Mouse (Mus musculus) common myeloid progenitor, adult 5-6 weeks (primary cell): Measurements from ENCODE around the gene Tex19.2. TPM values are rescaled to one million over a fixed set of nuclear protein-coding genes. Genes with fewer than 3 reads are reported as not detected.
A peak's percentile ranks its signal among the peaks of the same experiment; 100 is the strongest.
"Not testable (repeated sequence)": the region's sequence is repeated elsewhere in the genome, so short reads cannot be mapped to it uniquely, and the experiment has no call there.

Experiments used
- ATAC-seq: replicated peaks from 2 replicates; pipeline ENCODE4 v1.8.0; 2016; ENCODE audit warnings: low read depth, mild to moderate bottlenecking, moderate TSS enrichment, inconsistent platforms; ENCODE audit not compliant: poor library complexity, severe bottlenecking
- total RNA-seq: library from RNA; stranded (forward); fragments of 200-1000, 187-1606 nt; gene quantifications from 2 replicates; pipeline ENCODE4 v1.2.3, GENCODE M21; 2017

Gene Tex19.2
- total RNA-seq, 1 experiment from 2014 or later: not detected

- ATAC-seq: no peak
Observed at GRCm38 (mm10) chr11:121112091-121112775, 6.2 kb downstream of the Tex19.2 start.

GRCm38 (mm10) chr11:121111601-121112000 is 6.9 kb downstream of the Tex19.2 start:
- no peak for ATAC-seq

GRCm38 (mm10) chr11:121111051-121111450 is 7.4 kb downstream of the Tex19.2 start:
- ATAC-seq: no peak

GRCm38 (mm10) chr11:121109986-121110385 is 8.5 kb downstream of the Tex19.2 start:
- ATAC-seq: peak; percentile 50; the same call in 1 of the 2 replicates

- no peak for ATAC-seq
Observed at GRCm38 (mm10) chr11:121108061-121108460, 10.4 kb downstream of the Tex19.2 start.

- ATAC-seq: not testable (repeated sequence)
Observed at GRCm38 (mm10) chr11:121107242-121107641, 11.2 kb downstream of the Tex19.2 start.

- 0 out of 2 replicates have a peak, but pooled peaks have one; percentile 18 for ATAC-seq
Observed at GRCm38 (mm10) chr11:121101124-121101805, 17.2 kb downstream of the Tex19.2 start.

- ATAC-seq: no peak
Observed at GRCm38 (mm10) chr11:121100692-121101091, 17.8 kb downstream of the Tex19.2 start.

- ATAC-seq: no peak
Observed at GRCm38 (mm10) chr11:121099762-121100161, 18.7 kb downstream of the Tex19.2 start.

- ATAC-seq: no peak
Observed at GRCm38 (mm10) chr11:121092606-121093585, 25.6 kb downstream of the Tex19.2 start.

- peak; percentile 50; the same call in 1 of the 2 replicates for ATAC-seq
Observed at GRCm38 (mm10) chr11:121090943-121091342, 27.5 kb downstream of the Tex19.2 start.

- no peak for ATAC-seq
Observed at GRCm38 (mm10) chr11:121089756-121090546, 28.5 kb downstream of the Tex19.2 start.

- no peak for ATAC-seq
Observed at GRCm38 (mm10) chr11:121088997-121089396, 29.5 kb downstream of the Tex19.2 start.

- no peak for ATAC-seq
Observed at GRCm38 (mm10) chr11:121086296-121086695, 32.2 kb downstream of the Tex19.2 start.

- no peak for ATAC-seq
Observed at GRCm38 (mm10) chr11:121085181-121085580, 33.3 kb downstream of the Tex19.2 start.

GRCm38 (mm10) chr11:121082857-121083500 is 35.5 kb downstream of the Tex19.2 start:
- peak; percentile 62 for ATAC-seq

GRCm38 (mm10) chr11:121082250-121082649 is 36.2 kb downstream of the Tex19.2 start:
- ATAC-seq: peak; percentile 48

GRCm38 (mm10) chr11:121081120-121081519 is 37.4 kb downstream of the Tex19.2 start, which contains the start of gene Sectm1a:
Gene Sectm1a (minus strand): TSS chr11:121081220.
- no peak for ATAC-seq

- ATAC-seq: no peak
Observed at GRCm38 (mm10) chr11:121080330-121080729, 38.1 kb downstream of the Tex19.2 start.
